Mouse (Mus musculus) liver, postnatal 0 days (tissue): ENCODE data around the gene Pde6g. TPM values are rescaled to one million over a fixed set of nuclear protein-coding genes. Genes with fewer than 3 reads are reported as not detected.

ENCODE experiments used
- ATAC-seq: fragments of 200-750 bp; cut with Nextera tagmentation; 2 replicates; pipeline ENCODE4 v1.8.0; 2017; ENCODE audit warnings: mild to moderate bottlenecking, moderate library complexity
- DNase-seq: peaks from one replicate; pipeline ENCODE4 v3.0.0-alpha.2; 2016
- H3K27ac ChIP-seq: fragments of 300-500 bp; sonication (generic); 2 replicates; pipeline ENCODE4 v1.5.1; 2014; ENCODE audit warnings: antibody characterized with exemption, moderate library complexity, mild to moderate bottlenecking, low read depth
- H3K27me3 ChIP-seq: fragments of 300-500 bp; sonication (generic); 2 replicates; pipeline ENCODE4 v1.6.1; 2014; ENCODE audit warnings: low read length, control low read depth, mixed read lengths; ENCODE audit not compliant: insufficient read depth
- H3K36me3 ChIP-seq: fragments of 300-500 bp; sonication (generic); replicated peaks from 2 replicates; pipeline ENCODE4 v1.6.1; 2014; ENCODE audit warnings: mild to moderate bottlenecking, control low read depth, low read length, moderate library complexity, mixed read lengths; ENCODE audit not compliant: insufficient read depth
- H3K4me1 ChIP-seq: fragments of 300-500 bp; sonication (generic); 2 replicates; pipeline ENCODE4 v1.6.1; 2014; ENCODE audit warnings: antibody characterized with exemption, mild to moderate bottlenecking, control low read depth; ENCODE audit not compliant: insufficient read depth
- H3K4me2 ChIP-seq: fragments of 300-500 bp; sonication (generic); 2 replicates; pipeline ENCODE4 v1.6.1; 2014; ENCODE audit warnings: low read depth, mild to moderate bottlenecking, low read length, moderate library complexity, mixed read lengths
- H3K4me3 ChIP-seq: fragments of 300-500 bp; sonication (generic); 2 replicates; pipeline ENCODE4 v1.5.1; 2014; ENCODE audit warnings: low read depth, low read length
- H3K9ac ChIP-seq: fragments of 300-500 bp; sonication (generic); replicated peaks from 2 replicates; pipeline ENCODE4 v1.6.1; 2014; ENCODE audit warnings: mild to moderate bottlenecking, moderate library complexity
- H3K9me3 ChIP-seq: fragments of 300-500 bp; sonication (generic); 2 replicates; pipeline ENCODE4 v1.6.1; 2016; ENCODE audit warnings: mild to moderate bottlenecking, control low read depth, low read length, mixed read lengths
- CTCF ChIP-seq: sonication (generic); IDR thresholded peaks from 2 replicates; pipeline ENCODE4 v1.5.1; 2016; ENCODE audit warnings: antibody characterized with exemption, low read depth
- EP300 ChIP-seq: IDR thresholded peaks from 2 replicates; pipeline ENCODE4 v1.6.1; 2016; ENCODE audit warnings: antibody characterized with exemption, low read depth, mild to moderate bottlenecking
- WGBS: fragments of 180-500 bp; shearing (Covaris S2); extraction: QIAGEN DNeasy Blood & Tissue Kit; methylation state at CpG from one replicate; pipeline ENCODE4 v1.1.7; 2014; ENCODE audit not compliant: insufficient replicate concordance; 5-methylcytosine and 5-hydroxymethylcytosine counted together
- polyA plus RNA-seq: library from polyadenylated mRNA; unstranded; fragments of >200 nt; fragmentation: Nextera tagmentation; extraction: Ambion mirVana; gene quantifications from 2 replicates; pipeline ENCODE4 v1.2.1, GENCODE M21; 2015

The Pde6g gene
- polyA plus RNA-seq, 1 experiment from 2014 or later: 0.20 TPM

DNA sequence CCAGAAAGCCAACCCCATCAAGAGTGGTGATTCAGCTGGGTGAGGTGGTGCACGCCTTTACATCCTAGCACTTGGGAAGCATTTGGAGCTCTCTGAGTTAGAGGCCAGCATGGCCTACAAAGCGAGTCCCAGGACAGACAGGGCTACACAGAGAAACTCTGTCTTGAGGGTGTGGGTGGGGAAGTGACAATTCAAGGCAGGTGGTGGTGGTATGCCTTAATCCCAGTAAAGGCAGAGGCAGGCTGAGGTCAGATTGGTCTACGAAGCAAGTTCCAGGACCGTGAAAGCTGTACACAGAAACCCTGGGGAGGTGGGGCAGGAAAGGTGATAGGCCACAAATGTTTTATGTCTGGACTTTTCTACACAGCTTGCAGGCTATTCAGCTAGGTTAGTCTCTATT is 1.7 kb upstream of the Pde6g start:
- no peak for DNase-seq
- H3K9ac ChIP-seq: no peak overlapping the region; the same call in 1 of the 2 replicates
- H3K36me3 ChIP-seq: peaks cover 6% of the 10 kb centered on the region
- H3K27ac ChIP-seq: peak overlapping the region; percentile 44; the same call in 1 of the 2 replicates
- 93% methylated on average over 4 of the region's 4 CpGs for WGBS
- peaks cover 30% of the 10 kb centered on the region for H3K4me1 ChIP-seq
- H3K4me3 ChIP-seq: no peak overlapping the region
- TF ChIP-seq CTCF (no peak), EP300 (no peak)
- H3K9me3 ChIP-seq: no peaks in the 10 kb centered on the region
- no peak for ATAC-seq
- H3K4me2 ChIP-seq: no peak overlapping the region
- H3K27me3 ChIP-seq: no peaks in the 10 kb centered on the region

DNA sequence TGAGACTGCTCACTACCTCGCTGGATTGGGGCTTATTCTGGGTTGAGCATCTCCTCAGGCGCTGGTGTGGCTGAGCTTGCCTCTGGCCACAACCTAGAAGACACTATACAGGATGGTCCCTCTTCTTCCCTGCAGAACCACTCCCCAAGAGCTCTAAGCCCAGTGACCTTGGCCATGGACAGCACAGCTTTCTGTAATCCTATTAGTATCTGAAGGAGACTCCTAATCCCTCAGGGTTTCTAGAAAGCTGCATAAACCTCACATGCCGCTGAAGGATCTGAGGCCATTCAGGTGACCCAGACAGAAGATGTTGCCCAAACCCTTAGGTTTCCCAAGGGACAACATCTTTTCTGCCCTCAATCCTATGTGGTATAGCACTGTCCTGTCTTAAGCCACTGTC is 1.1 kb downstream of the Pde6g start:
- H3K27ac ChIP-seq: no peak overlapping the region
- ATAC-seq: no peak
- H3K4me2 ChIP-seq: no peak overlapping the region
- TF ChIP-seq EP300 (no peak), CTCF (no peak)
- H3K4me1 ChIP-seq: peaks cover 20% of the 10 kb centered on the region
- H3K27me3 ChIP-seq: no peaks in the 10 kb centered on the region
- no peaks in the 10 kb centered on the region for H3K9me3 ChIP-seq
- DNase-seq: no peak
- 0 out of 2 replicates have a peak, but pooled peaks cover 3% of the 10 kb centered on the region for H3K36me3 ChIP-seq
- 80% methylated on average over 3 of the region's 3 CpGs for WGBS
- no peak overlapping the region for H3K9ac ChIP-seq
- no peak overlapping the region for H3K4me3 ChIP-seq

GRCm38 (mm10) chr11:120447179-120447578 is 6.1 kb downstream of the Pde6g start:
- DNase-seq (no peak), ATAC-seq (no peak)
- no peak for TF ChIP-seq EP300
- no peak for TF ChIP-seq CTCF
- H3K4me2 ChIP-seq: no peak overlapping the region
- no peaks in the 10 kb centered on the region for H3K9me3 ChIP-seq
- H3K36me3 ChIP-seq: no peaks in the 10 kb centered on the region
- H3K27ac ChIP-seq: no peak overlapping the region
- H3K4me1 ChIP-seq: no peaks in the 10 kb centered on the region
- no peaks in the 10 kb centered on the region for H3K27me3 ChIP-seq
- no peak overlapping the region for H3K4me3 ChIP-seq
- H3K9ac ChIP-seq: no peak overlapping the region
- WGBS: 79% methylated on average over 7 of the region's 7 CpGs

DNA sequence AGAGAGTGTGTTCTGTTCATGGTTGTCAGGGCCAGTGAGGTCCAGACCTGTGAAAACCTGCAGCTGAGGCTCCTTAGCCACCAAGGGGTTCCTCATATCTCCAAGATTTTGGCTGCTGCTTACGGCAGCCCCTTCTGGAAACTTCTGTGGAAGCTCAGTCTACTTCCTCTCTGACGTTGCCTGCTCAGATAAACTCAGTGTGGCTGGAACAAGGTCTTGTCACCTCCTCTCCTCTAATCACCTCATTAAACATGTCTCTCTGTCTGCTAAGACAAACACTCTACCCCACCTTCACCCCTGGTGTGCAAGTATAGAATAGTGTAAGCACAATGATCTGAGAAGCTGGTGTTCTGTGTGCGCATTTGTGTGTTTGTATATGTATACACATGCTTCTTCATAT is 7.8 kb downstream of the Pde6g start:
- WGBS: 51% methylated on average over 3 of the region's 3 CpGs

DNA sequence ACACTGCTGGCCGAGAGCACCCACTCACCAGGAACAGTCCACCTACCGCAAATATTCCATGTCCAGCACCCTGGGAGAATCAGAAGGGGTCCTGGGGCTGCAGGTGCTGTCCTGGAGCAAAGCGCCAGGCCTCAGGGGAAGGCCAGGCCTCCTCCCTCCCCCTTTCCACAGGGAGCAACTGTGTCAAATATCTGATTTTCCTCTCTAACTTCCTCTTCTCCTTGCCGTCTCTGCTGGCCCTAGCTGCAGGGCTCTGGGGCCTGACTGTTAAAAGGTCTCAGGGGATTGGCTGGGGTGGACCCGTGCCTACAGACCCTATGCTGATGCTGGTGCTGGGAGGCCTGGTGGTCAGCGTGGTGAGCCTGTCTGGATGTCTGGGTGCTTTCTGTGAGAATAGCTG is 9.2 kb downstream of the Pde6g start:
- H3K4me1 ChIP-seq: no peaks in the 10 kb centered on the region
- H3K27ac ChIP-seq: no peak overlapping the region
- H3K9me3 ChIP-seq: no peaks in the 10 kb centered on the region
- no peak overlapping the region for H3K9ac ChIP-seq
- H3K27me3 ChIP-seq: no peaks in the 10 kb centered on the region
- 56% methylated on average over 6 of the region's 6 CpGs for WGBS
- H3K4me2 ChIP-seq: no peak overlapping the region
- no peak for ATAC-seq
- H3K36me3 ChIP-seq: no peaks in the 10 kb centered on the region
- no peak overlapping the region for H3K4me3 ChIP-seq
- TF ChIP-seq EP300 (no peak), CTCF (no peak)
- DNase-seq: no peak

More for the DNA sequence above, 7.8 kb downstream of the Pde6g start:
- no peak overlapping the region for H3K27ac ChIP-seq
- no peaks in the 10 kb centered on the region for H3K4me1 ChIP-seq
- TF ChIP-seq CTCF (no peak), EP300 (no peak)
- DNase-seq (no peak), ATAC-seq (no peak)
- H3K9ac ChIP-seq: no peak overlapping the region
- H3K27me3 ChIP-seq: no peaks in the 10 kb centered on the region
- no peak overlapping the region for H3K4me2 ChIP-seq
- H3K36me3 ChIP-seq: no peaks in the 10 kb centered on the region
- no peaks in the 10 kb centered on the region for H3K9me3 ChIP-seq
- H3K4me3 ChIP-seq: no peak overlapping the region

DNA sequence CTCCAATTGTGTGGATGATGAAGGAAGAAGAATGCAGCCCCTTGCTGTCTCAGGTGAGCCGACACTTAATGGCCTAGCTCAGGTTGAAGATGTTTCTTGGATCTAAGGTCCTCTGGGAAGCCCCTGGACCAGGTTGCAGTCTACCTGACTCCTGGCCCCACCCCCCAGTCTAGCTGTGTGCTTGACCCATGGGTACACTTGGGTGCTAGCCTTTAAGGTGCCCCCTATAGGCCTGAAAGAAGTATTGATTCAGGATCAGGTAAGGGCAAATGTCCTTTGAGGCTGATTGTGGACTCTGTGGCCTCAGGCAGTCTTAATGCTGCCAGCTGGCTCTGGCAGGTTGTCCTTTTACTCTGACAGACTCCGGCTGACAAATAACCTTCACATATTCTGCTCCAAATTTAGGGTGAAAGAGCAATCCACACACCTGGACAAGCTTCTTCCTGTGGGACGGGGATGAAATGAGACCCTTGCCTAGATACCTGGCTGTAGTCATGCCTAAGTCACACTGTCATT is 10.5 kb downstream of the Pde6g start:
- Histone ChIP-seq H3K4me2 (no peak overlapping the region), H3K4me1 (no peaks in the 10 kb centered on the region), H3K9ac (no peak overlapping the region), H3K4me3 (no peak overlapping the region), H3K27me3 (no peaks in the 10 kb centered on the region), H3K36me3 (no peaks in the 10 kb centered on the region), H3K9me3 (no peaks in the 10 kb centered on the region), H3K27ac (no peak overlapping the region)
- TF ChIP-seq EP300 (no peak), CTCF (peak; percentile 18; the same call in 1 of the 2 replicates)
- 82% methylated on average over 3 of the region's 3 CpGs for WGBS
- DNase-seq (no peak), ATAC-seq (no peak)

DNA sequence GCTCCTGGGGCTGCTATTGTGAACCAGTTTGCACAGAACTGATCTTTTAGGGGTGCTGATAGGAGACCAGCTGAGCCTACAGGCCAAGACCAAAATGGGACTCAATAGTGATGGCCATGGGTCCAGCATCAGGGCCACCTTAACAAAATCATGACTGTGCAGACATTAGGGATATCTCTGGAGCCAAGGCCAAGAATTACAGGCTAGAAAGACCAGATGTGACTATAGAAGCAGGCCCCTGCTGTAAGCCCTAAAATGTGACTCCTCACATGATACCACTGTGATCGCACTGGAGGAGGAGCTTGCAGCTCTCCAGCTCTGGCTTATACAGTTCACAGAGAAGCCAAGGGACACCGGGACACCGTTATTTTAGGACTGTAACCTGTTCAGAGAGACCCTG is 11.0 kb downstream of the Pde6g start, which contains the start of gene Tspan10:
TSS of gene Tspan10 (plus strand) at position 301 of the 400 bp plus-strand sequence.
- DNase-seq: no peak
- Histone ChIP-seq H3K4me2 (no peak within 1 kb of the TSS), H3K4me1 (no peaks in the 10 kb centered on the region), H3K9me3 (no peaks in the 10 kb centered on the region), H3K9ac (no peak within 1 kb of the TSS), H3K27me3 (no peaks in the 10 kb centered on the region), H3K4me3 (no peak within 1 kb of the TSS), H3K36me3 (no peaks in the 10 kb centered on the region), H3K27ac (no peak within 1 kb of the TSS)
- 90% methylated on average over 3 of the region's 3 CpGs for WGBS
- TF ChIP-seq EP300 (no peak), CTCF (no peak)
- ATAC-seq: no peak
